Mouse (Mus musculus) heart, adult 2 months (tissue): ENCODE measurements at regions not wholly inside any gene's neighbourhood (a gene's known extent, or its start where the extent isn't known, plus 50 kb on each side); places are given as distances from the start of the nearest gene placed in this dataset.

Experiments used
- CTCF ChIP-seq: fragments of 200-600 bp; IDR thresholded peaks from 2 replicates; pipeline ENCODE4 v1.8.1; 2022; ENCODE audit warnings: antibody characterized with exemption, mild to moderate bottlenecking, moderate library complexity
- POLR2A ChIP-seq: fragments of 200-500 bp; IDR thresholded peaks from 2 replicates; pipeline ENCODE4 v1.6.1; 2011; ENCODE audit warnings: mild to moderate bottlenecking, low read depth, low read length, control low read depth; ENCODE audit not compliant: insufficient read depth

DNA sequence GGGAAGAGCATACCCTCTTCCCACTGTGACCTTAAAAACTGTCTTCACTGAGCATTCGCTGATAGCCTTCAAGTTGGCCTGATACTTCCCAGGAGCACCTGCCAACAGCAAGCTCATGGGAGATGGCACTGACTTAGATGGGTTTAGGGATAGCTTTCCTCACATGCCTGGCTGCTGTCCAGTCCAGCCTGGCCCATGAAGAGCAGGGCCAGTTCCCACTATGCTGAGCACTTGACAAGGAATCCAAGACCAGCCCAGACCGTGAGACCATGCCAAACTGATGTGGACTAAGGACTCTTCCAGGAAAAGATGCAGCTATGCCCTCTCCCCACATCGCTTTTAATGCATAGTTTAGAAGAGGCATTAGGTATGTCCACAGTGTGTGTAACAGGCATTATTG is 155.0 kb downstream of the Snx10 start:
- TF ChIP-seq CTCF (no peak), POLR2A (no peak)
